In genomic region chr8:47883739-47884138, GRCm38 (mm10) we compare ENCODE assay signal across 30 mouse cellular contexts. TPM values are rescaled to one million over a fixed set of nuclear protein-coding genes. Genes with fewer than 3 reads are reported as not detected.
"Had no signal": no experiment of that assay in that cellular context is flagged by ENCODE, and none has a peak within 500 bp of the region (broad histone marks: within the 10 kb centered on the region; RNA-seq: fewer than 3 reads in every experiment).

No protein-coding gene starts in this region.

- H3K4me1 ChIP-seq: hindbrain, embryonic 13.5 days; hindbrain, embryonic 15.5 days; liver, embryonic 12.5 days had no signal

- H3K4me3 ChIP-seq: gastrocnemius, adult 2 months; heart, adult 2 months; heart, embryonic 13.5 days; heart, embryonic 15.5 days; hindbrain, embryonic 13.5 days; hindbrain, embryonic 15.5 days; limb, embryonic 13.5 days; limb, embryonic 15.5 days; liver, embryonic 12.5 days had no signal

- ATAC-seq: hindbrain, postnatal 0 days; liver, embryonic 12.5 days had no signal

- H3K27ac ChIP-seq: gastrocnemius, adult 2 months; heart, adult 2 months; heart, embryonic 13.5 days; heart, embryonic 15.5 days; hindbrain, embryonic 13.5 days; hindbrain, embryonic 15.5 days; hindbrain, postnatal 0 days; limb, embryonic 13.5 days; limb, embryonic 15.5 days; liver, embryonic 12.5 days had no signal

- H3K27me3 ChIP-seq: heart, embryonic 13.5 days; heart, embryonic 15.5 days; hindbrain, embryonic 13.5 days; hindbrain, embryonic 15.5 days; limb, embryonic 13.5 days; limb, embryonic 15.5 days; liver, embryonic 12.5 days had no signal

- DNase-seq: gastrocnemius, adult 2 months; gastrocnemius, postnatal 10 days; gastrocnemius, postnatal 36 days; heart, adult 11 months; heart, adult 2 months; heart, postnatal 14 days; heart, postnatal 36 days; kidney, adult 11 months; kidney, postnatal 10 days; layer of hippocampus, adult 9-11 months; layer of hippocampus, postnatal 36 days; left cerebral cortex, postnatal 4 days had no signal

- H3K36me3 ChIP-seq: hindbrain, embryonic 15.5 days had no signal

RNA-seq across cellular contexts. Expression of gene Cldn22, which starts 59.5 kb away (rescaled TPM):
- total RNA-seq: heart, adult 2 months; heart, postnatal 14 days; heart, postnatal 36 days; hematopoietic stem cell, adult 5-6 weeks; hindbrain, postnatal 0 days; left cerebral cortex, postnatal 4 days; liver, adult 2 months had no signal
- polyA plus RNA-seq: heart, embryonic 11.5 days; heart, embryonic 13.5 days; heart, embryonic 15.5 days; heart, postnatal 0 days; hindbrain, embryonic 11.5 days; hindbrain, embryonic 13.5 days; hindbrain, embryonic 15.5 days; hindbrain, postnatal 0 days; intestine, embryonic 14.5 days; intestine, embryonic 16.5 days; kidney, embryonic 14.5 days; kidney, embryonic 16.5 days; limb, embryonic 11.5 days; limb, embryonic 13.5 days; limb, embryonic 15.5 days; liver, adult 2 months; liver, embryonic 12.5 days had no signal
